Mouse (Mus musculus) retina, embryonic 14.5 days (tissue): ENCODE measurements at regions not wholly inside any gene's neighbourhood (a gene's known extent, or its start where the extent isn't known, plus 50 kb on each side); places are given as distances from the start of the nearest gene placed in this dataset.

ENCODE experiments used
- DNase-seq: peaks from one replicate; pipeline ENCODE4 v3.0.0-alpha.2; 2015; ENCODE audit warnings: low spot score

- DNase-seq = no peak
Observed at GRCm38 (mm10) chr3:143594676-143595075, 610.3 kb downstream of the Lmo4 start.

DNA sequence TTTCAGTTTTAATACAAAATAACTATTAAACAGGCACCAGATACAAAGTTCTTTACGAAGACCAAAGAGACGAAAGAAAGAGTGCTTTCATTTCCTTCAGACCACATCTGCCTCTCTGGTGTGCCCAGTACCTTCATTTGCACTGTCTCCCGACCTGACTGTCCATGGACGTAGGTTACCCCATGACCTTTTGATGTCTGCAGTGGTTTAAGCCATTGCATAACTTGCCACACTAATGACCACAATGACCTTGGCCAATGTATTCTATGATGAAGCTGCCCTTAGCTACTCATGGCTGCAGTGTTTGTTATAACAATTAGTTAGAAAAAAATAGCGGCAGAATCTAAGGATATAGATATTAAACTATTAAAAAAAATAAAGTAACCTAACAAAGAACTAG is 618.4 kb downstream of the Lmo4 start:
- no peak for DNase-seq

DNA sequence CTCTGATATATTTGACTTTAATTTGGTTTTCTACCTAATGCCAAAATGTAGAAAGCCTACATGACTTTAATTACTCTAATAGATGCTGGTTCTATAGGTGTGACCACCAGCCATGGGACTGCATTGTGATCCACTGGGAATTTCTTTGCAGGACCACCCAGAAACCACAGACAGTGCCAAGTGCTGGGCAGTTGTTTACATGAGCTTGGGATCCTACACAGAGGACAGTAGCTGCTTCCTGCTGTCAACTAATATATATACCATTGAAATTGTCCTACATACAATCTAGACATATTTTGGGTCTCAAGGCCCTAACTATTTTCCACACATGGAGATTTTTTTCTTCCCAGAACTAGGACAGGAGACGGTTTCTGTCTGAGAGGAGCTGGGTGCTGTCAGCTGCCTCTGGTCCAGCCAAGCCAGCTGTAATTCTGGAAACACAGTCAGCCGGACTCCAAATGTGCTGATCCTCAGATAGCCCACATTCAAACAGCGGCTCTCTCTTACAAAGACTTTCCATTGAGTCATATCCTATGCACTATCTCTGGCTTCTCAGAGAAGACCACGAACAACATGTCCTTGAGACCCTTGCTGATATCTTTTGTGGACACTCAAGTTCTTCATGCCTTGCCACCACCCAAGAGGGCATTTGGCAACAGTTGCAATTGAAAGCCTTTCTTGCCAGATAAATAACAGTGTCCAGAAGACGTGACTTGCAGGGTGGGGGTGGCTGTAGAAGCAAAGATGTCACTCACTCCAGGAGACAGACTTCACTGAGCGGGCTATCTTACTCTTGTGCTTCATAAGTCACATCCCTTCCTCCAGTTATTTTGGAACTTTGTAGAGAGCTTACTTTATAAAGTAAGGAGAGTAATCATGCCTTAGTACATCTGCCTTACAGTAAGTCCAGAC is 620.1 kb downstream of the Lmo4 start:
- DNase-seq = no peak

- DNase-seq = no peak
Observed at GRCm38 (mm10) chr3:143576338-143577007, 628.5 kb downstream of the Lmo4 start.

GRCm38 (mm10) chr3:143575737-143576136 is 629.3 kb downstream of the Lmo4 start:
- no peak for DNase-seq

GRCm38 (mm10) chr3:143574035-143574864 is 630.8 kb downstream of the Lmo4 start:
- DNase-seq = no peak

- no peak for DNase-seq
Observed at GRCm38 (mm10) chr3:143569930-143570329, 635.1 kb downstream of the Lmo4 start.

- no peak for DNase-seq
Observed at GRCm38 (mm10) chr3:143565067-143565466, 640.0 kb downstream of the Lmo4 start.

DNA sequence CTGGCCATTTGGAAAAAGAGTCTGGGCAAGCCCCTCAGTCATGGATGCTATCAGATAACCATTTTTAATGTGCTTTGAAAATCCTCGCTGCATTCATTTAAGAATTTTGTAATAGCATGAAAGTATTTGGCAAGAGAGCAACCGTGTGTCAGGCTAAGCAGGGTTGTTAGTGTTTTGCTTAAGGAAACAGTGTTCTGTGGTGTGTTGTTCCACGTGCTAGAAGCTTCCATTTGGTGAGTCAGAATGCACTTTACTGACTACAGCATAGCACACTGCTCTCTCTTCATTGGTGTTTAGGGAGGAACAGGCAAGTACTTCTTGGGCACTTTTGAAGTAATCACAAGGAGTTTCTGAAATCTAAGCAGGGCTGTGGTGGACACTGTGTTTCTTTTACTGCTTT is 661.0 kb upstream of the Pkn2 start:
- DNase-seq = no peak

- DNase-seq = no peak
Observed at GRCm38 (mm10) chr3:143527982-143528381, 646.2 kb upstream of the Pkn2 start.

DNA sequence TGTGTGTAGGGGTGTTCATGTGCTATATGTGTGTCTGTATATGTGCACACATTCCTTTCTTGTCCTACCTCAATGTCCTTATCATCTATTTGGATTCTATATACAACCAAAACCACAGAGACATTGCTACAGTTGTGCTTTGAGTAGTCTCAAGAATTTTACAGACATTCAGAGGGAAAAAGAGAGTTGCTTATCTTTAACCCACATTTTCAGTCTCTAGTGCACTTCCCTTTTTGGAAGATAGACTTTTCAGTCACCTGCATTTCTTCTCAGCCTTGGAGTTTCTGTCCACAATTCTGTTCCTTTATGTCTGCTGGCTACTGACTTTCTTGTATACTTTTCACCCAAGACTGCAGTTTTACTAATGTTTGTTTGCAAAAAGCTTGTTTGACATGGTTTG is 645.5 kb upstream of the Pkn2 start:
- no peak for DNase-seq

GRCm38 (mm10) chr3:143512517-143513249 is 630.9 kb upstream of the Pkn2 start:
- DNase-seq = peak; percentile 16

DNA sequence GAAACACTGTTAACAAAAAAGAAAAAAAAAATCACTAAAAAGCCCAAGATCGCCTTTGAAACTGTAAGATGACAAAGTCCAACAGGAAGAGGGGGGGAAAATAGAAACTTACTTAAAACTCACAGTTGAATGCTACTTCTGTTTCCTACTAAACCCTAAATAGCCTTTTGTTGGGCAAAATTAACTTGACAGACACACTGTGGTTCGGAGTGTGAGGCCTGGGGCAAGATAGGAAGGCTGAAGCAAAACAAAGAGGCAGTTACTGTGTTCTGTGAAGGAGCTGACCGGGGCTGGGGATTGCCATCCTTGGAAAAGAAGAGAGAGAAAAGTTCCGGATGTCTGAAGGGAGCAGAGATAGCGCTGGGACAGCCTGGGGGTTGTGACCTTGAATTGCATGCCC is 627.7 kb upstream of the Pkn2 start:
- no peak for DNase-seq

DNA sequence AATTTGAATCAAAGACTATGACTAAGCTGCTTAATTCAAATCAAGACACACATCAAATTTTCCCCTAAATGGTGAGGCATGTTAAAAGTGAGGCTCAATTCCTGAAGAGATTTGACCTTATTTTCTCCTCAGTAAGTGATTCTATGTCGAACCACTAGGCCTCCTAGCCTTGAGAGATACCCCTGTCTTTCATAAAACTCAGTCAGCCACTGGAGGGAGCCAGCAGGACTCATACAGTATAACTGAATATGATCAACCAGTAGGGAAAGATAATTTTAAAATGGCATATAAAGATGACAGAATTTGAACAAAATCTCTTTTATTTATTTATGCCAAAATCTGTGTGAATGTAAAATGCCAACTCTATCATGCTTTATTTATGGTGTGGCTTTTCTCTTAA is 626.5 kb upstream of the Pkn2 start:
- peak; percentile 36 for DNase-seq

- DNase-seq = no peak
Observed at GRCm38 (mm10) chr3:143501017-143501416, 619.2 kb upstream of the Pkn2 start.

- no peak for DNase-seq
Observed at GRCm38 (mm10) chr3:143495389-143495788, 613.6 kb upstream of the Pkn2 start.

- no peak for DNase-seq
Observed at GRCm38 (mm10) chr3:143477916-143478610, 596.3 kb upstream of the Pkn2 start.

GRCm38 (mm10) chr3:143475461-143475860 is 593.7 kb upstream of the Pkn2 start:
- DNase-seq = no peak

GRCm38 (mm10) chr3:143447005-143447709 is 565.4 kb upstream of the Pkn2 start:
- DNase-seq = no peak

DNA sequence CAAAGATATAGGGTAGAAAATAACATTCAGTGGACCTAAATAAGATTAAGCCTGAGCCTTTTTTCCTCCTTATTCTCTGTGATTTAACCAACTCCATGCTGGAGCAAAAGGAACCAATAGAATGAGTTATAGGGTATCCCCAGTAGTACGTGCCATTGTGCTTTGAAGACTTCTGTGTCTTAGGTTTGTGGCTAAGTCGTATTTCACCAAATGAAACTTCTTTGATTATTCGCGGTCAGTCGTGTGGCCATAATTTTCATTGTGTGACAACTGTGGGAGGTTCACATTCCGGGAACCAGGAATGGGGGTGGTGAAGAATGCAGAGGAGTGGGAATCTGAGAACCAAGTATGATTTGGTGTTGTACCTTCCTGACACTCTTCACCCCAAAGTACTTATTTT is 535.6 kb upstream of the Pkn2 start:
- DNase-seq = peak; percentile 22

DNA sequence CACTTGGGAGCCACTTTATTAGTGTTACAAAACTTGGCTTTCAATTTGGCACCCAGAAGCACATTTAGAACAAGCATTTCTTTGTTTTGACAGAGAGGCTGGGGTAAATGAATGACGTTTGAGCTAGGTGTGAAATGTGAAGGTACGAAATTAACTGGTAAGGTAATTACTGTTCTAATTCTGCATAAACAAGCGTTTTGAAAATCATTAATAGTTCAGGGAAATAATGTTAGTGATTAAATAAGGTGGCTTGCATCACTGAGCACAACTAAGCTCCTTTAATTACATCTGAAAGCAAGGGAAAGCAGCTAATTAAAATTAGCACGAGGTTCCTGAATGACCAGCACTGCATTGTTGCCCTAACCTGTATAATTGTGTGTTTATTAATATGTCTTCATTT is 529.9 kb upstream of the Pkn2 start:
- no peak for DNase-seq
